Mouse (Mus musculus): Measurements from ENCODE around the gene Gm17359. TPM values are rescaled to one million over a fixed set of nuclear protein-coding genes. Genes with fewer than 3 reads are reported as not detected.

The Gm17359 gene
- total and polyA plus RNA-seq, 2 experiments from 2014 or later: not detected

GRCm38 (mm10) chr3:79400552-79400951 lies 64.1 kb downstream of the Gm17359 start:
- ATAC-seq (ENCODE audit: low FRiP score): no peak
- Histone ChIP-seq H3K4me1 (ENCODE audit: insufficient read depth, low read length) (no peaks in the 10 kb centered on the region), H3K9me3 (ENCODE audit: low read length) (no peaks in the 10 kb centered on the region), H3K27ac (ENCODE audit: low read depth, low read length) (no peak overlapping the region), H3K4me3 (ENCODE audit: low read depth, low read length) (no peak overlapping the region), H3K9ac (replicated peaks; ENCODE audit: low read length, poor library complexity, severe bottlenecking) (no peak overlapping the region), H3K36me3 (ENCODE audit: insufficient read depth, low read length) (no peaks in the 10 kb centered on the region), H3K27me3 (ENCODE audit: insufficient read depth, low read length) (no peaks in the 10 kb centered on the region), H3K4me2 (ENCODE audit: low read depth, low read length, poor library complexity, severe bottlenecking) (no peak overlapping the region)
- no peak for DNase-seq (ENCODE audit: low spot score)
- TF ChIP-seq CTCF (IDR thresholded peaks at IDR 0.05): no peak
- 63% methylated on average over 4 of the region's 4 CpGs for WGBS

GRCm38 (mm10) chr3:79402056-79402455 lies 65.6 kb downstream of the Gm17359 start:
- no peak overlapping the region for H3K4me3 ChIP-seq (ENCODE audit: low read depth, low read length)
- no peaks in the 10 kb centered on the region for H3K4me1 ChIP-seq (ENCODE audit: insufficient read depth, low read length)
- TF ChIP-seq CTCF (IDR thresholded peaks at IDR 0.05): no peak
- 93% methylated on average over 8 of the region's 8 CpGs for WGBS
- H3K36me3 ChIP-seq (ENCODE audit: insufficient read depth, low read length): no peaks in the 10 kb centered on the region
- no peaks in the 10 kb centered on the region for H3K9me3 ChIP-seq (ENCODE audit: low read length)
- no peaks in the 10 kb centered on the region for H3K27me3 ChIP-seq (ENCODE audit: insufficient read depth, low read length)
- H3K4me2 ChIP-seq (ENCODE audit: low read depth, low read length, poor library complexity, severe bottlenecking): no peak overlapping the region
- H3K9ac ChIP-seq (replicated peaks; ENCODE audit: low read length, poor library complexity, severe bottlenecking): no peak overlapping the region
- no peak overlapping the region for H3K27ac ChIP-seq (ENCODE audit: low read depth, low read length)
- DNase-seq (ENCODE audit: low spot score): no peak
- no peak for ATAC-seq (ENCODE audit: low FRiP score)

GRCm38 (mm10) chr3:79408546-79408945 lies 72.1 kb downstream of the Gm17359 start:
- ATAC-seq (ENCODE audit: low FRiP score) (no peak), DNase-seq (ENCODE audit: low spot score) (no peak)
- H3K36me3 ChIP-seq (ENCODE audit: insufficient read depth, low read length): no peaks in the 10 kb centered on the region
- no peak overlapping the region for H3K4me3 ChIP-seq (ENCODE audit: low read depth, low read length)
- H3K27me3 ChIP-seq (ENCODE audit: insufficient read depth, low read length): no peaks in the 10 kb centered on the region
- TF ChIP-seq CTCF (IDR thresholded peaks at IDR 0.05): no peak
- no peak overlapping the region for H3K4me2 ChIP-seq (ENCODE audit: low read depth, low read length, poor library complexity, severe bottlenecking)
- H3K9ac ChIP-seq (replicated peaks; ENCODE audit: low read length, poor library complexity, severe bottlenecking): no peak overlapping the region
- no peak overlapping the region for H3K27ac ChIP-seq (ENCODE audit: low read depth, low read length)
- no peaks in the 10 kb centered on the region for H3K9me3 ChIP-seq (ENCODE audit: low read length)
- WGBS: 55% methylated on average over 4 of the region's 4 CpGs
- no peaks in the 10 kb centered on the region for H3K4me1 ChIP-seq (ENCODE audit: insufficient read depth, low read length)

GRCm38 (mm10) chr3:79409927-79410628 lies 73.6 kb downstream of the Gm17359 start:
- TF ChIP-seq CTCF (IDR thresholded peaks at IDR 0.05): no peak
- 20% methylated on average over 10 of the region's 10 CpGs for WGBS
- H3K4me2 ChIP-seq (ENCODE audit: low read depth, low read length, poor library complexity, severe bottlenecking): no peak overlapping the region
- no peak overlapping the region for H3K27ac ChIP-seq (ENCODE audit: low read depth, low read length)
- H3K27me3 ChIP-seq (ENCODE audit: insufficient read depth, low read length): no peaks in the 10 kb centered on the region
- no peaks in the 10 kb centered on the region for H3K36me3 ChIP-seq (ENCODE audit: insufficient read depth, low read length)
- no peaks in the 10 kb centered on the region for H3K4me1 ChIP-seq (ENCODE audit: insufficient read depth, low read length)
- no peaks in the 10 kb centered on the region for H3K9me3 ChIP-seq (ENCODE audit: low read length)
- H3K9ac ChIP-seq (replicated peaks; ENCODE audit: low read length, poor library complexity, severe bottlenecking): no peak overlapping the region
- DNase-seq (ENCODE audit: low spot score) (peak; percentile 53), ATAC-seq (ENCODE audit: low FRiP score) (peak; percentile 52; the same call in 1 of the 2 replicates)
- H3K4me3 ChIP-seq (ENCODE audit: low read depth, low read length): no peak overlapping the region

- no peak for TF ChIP-seq CTCF (IDR thresholded peaks at IDR 0.05)
- Histone ChIP-seq H3K4me2 (ENCODE audit: low read depth, low read length, poor library complexity, severe bottlenecking) (no peak overlapping the region), H3K27me3 (ENCODE audit: insufficient read depth, low read length) (no peaks in the 10 kb centered on the region), H3K9me3 (ENCODE audit: low read length) (no peaks in the 10 kb centered on the region), H3K9ac (replicated peaks; ENCODE audit: low read length, poor library complexity, severe bottlenecking) (no peak overlapping the region), H3K4me3 (ENCODE audit: low read depth, low read length) (no peak overlapping the region), H3K4me1 (ENCODE audit: insufficient read depth, low read length) (no peaks in the 10 kb centered on the region), H3K36me3 (ENCODE audit: insufficient read depth, low read length) (no peaks in the 10 kb centered on the region), H3K27ac (ENCODE audit: low read depth, low read length) (no peak overlapping the region)
- no peak for ATAC-seq (ENCODE audit: low FRiP score)
- DNase-seq (ENCODE audit: low spot score): peak; percentile 19
- 39% methylated on average over 5 of the region's 5 CpGs for WGBS
Observed at GRCm38 (mm10) chr3:79410629-79410995, 74.2 kb downstream of the Gm17359 start.

- ATAC-seq (ENCODE audit: low FRiP score): no peak
- no peak for TF ChIP-seq CTCF (IDR thresholded peaks at IDR 0.05)
Observed at GRCm38 (mm10) chr3:79411666-79412065, 75.2 kb downstream of the Gm17359 start.

More at GRCm38 (mm10) chr3:79411666-79412065, 75.2 kb downstream of the Gm17359 start:
- Histone ChIP-seq H3K27ac (ENCODE audit: low read depth, low read length) (no peak overlapping the region), H3K4me1 (ENCODE audit: insufficient read depth, low read length) (no peaks in the 10 kb centered on the region), H3K36me3 (ENCODE audit: insufficient read depth, low read length) (no peaks in the 10 kb centered on the region), H3K9me3 (ENCODE audit: low read length) (no peaks in the 10 kb centered on the region), H3K4me2 (ENCODE audit: low read depth, low read length, poor library complexity, severe bottlenecking) (no peak overlapping the region), H3K9ac (replicated peaks; ENCODE audit: low read length, poor library complexity, severe bottlenecking) (no peak overlapping the region), H3K27me3 (ENCODE audit: insufficient read depth, low read length) (no peaks in the 10 kb centered on the region), H3K4me3 (ENCODE audit: low read depth, low read length) (no peak overlapping the region)
- DNase-seq (ENCODE audit: low spot score): no peak
- WGBS: 75% methylated on average over 2 of the region's 2 CpGs
